Mouse (Mus musculus): ENCODE results near the gene Vrk1. TPM values are rescaled to one million over a fixed set of nuclear protein-coding genes. Genes with fewer than 3 reads are reported as not detected.

Vrk1 gene
- polyA plus RNA-seq, 1 experiment from 2014 or later = 30.6 TPM

GRCm38 (mm10) chr12:105972673-105973072, 37.4 kb upstream of the Vrk1 start:
- no peaks in the 10 kb centered on the region for H3K36me3 ChIP-seq (replicated peaks; ENCODE audit: control insufficient read depth, insufficient read depth)
- no peak overlapping the region for H3K9ac ChIP-seq
- 83% methylated on average over 8 of the region's 8 CpGs for WGBS
- no peak overlapping the region for H3K4me2 ChIP-seq (replicated peaks)
- H3K27me3 ChIP-seq (ENCODE audit: control insufficient read depth, insufficient read depth, low read length) = no peaks in the 10 kb centered on the region
- peaks cover 5% of the 10 kb centered on the region for H3K4me1 ChIP-seq (replicated peaks; ENCODE audit: control insufficient read depth, insufficient read depth, low read length)
- no peaks in the 10 kb centered on the region for H3K9me3 ChIP-seq (ENCODE audit: control insufficient read depth, low read length)
- no peak overlapping the region for H3K27ac ChIP-seq
- no peak overlapping the region for H3K4me3 ChIP-seq (replicated peaks; ENCODE audit: low read length)
- ATAC-seq (ENCODE audit: low FRiP score) (0 out of 2 replicates have a peak, but pooled peaks have one; percentile 19), DNase-seq (ENCODE audit: low spot score) (peak; percentile 46)

- H3K4me2 ChIP-seq (replicated peaks) = no peak overlapping the region
- H3K27ac ChIP-seq = no peak overlapping the region
- H3K9ac ChIP-seq = no peak overlapping the region
- no peaks in the 10 kb centered on the region for H3K4me1 ChIP-seq (replicated peaks; ENCODE audit: control insufficient read depth, insufficient read depth, low read length)
- H3K9me3 ChIP-seq (ENCODE audit: control insufficient read depth, low read length) = no peaks in the 10 kb centered on the region
- 31% methylated on average over 7 of the region's 9 CpGs for WGBS
- DNase-seq (ENCODE audit: low spot score) (no peak), ATAC-seq (ENCODE audit: low FRiP score) (0 out of 2 replicates have a peak, but pooled peaks have one; percentile 22)
- no peaks in the 10 kb centered on the region for H3K27me3 ChIP-seq (ENCODE audit: control insufficient read depth, insufficient read depth, low read length)
- no peaks in the 10 kb centered on the region for H3K36me3 ChIP-seq (replicated peaks; ENCODE audit: control insufficient read depth, insufficient read depth)
- H3K4me3 ChIP-seq (replicated peaks; ENCODE audit: low read length) = no peak overlapping the region
These were observed 36.3 kb upstream of the Vrk1 start for GRCm38 (mm10) chr12:105973691-105974090.

GRCm38 (mm10) chr12:105974107-105974506, 35.9 kb upstream of the Vrk1 start:
- no peaks in the 10 kb centered on the region for H3K27me3 ChIP-seq (ENCODE audit: control insufficient read depth, insufficient read depth, low read length)
- ATAC-seq (ENCODE audit: low FRiP score) = no peak
- WGBS = 17% methylated on average over 5 of the region's 5 CpGs
- H3K4me3 ChIP-seq (replicated peaks; ENCODE audit: low read length) = no peak overlapping the region
- H3K9me3 ChIP-seq (ENCODE audit: control insufficient read depth, low read length) = no peaks in the 10 kb centered on the region
- no peak for DNase-seq (ENCODE audit: low spot score)
- H3K4me1 ChIP-seq (replicated peaks; ENCODE audit: control insufficient read depth, insufficient read depth, low read length) = no peaks in the 10 kb centered on the region
- H3K9ac ChIP-seq = no peak overlapping the region
- H3K4me2 ChIP-seq (replicated peaks) = no peak overlapping the region
- no peak overlapping the region for H3K27ac ChIP-seq
- no peaks in the 10 kb centered on the region for H3K36me3 ChIP-seq (replicated peaks; ENCODE audit: control insufficient read depth, insufficient read depth)

GRCm38 (mm10) chr12:105981121-105981973, 28.7 kb upstream of the Vrk1 start:
- DNase-seq (ENCODE audit: low spot score) = no peak
- ATAC-seq (ENCODE audit: low FRiP score) = no peak

GRCm38 (mm10) chr12:105981974-105982305, 28.1 kb upstream of the Vrk1 start:
- Histone ChIP-seq H3K4me2 (replicated peaks) (no peak overlapping the region), H3K4me1 (replicated peaks; ENCODE audit: control insufficient read depth, insufficient read depth, low read length) (no peaks in the 10 kb centered on the region), H3K9ac (no peak overlapping the region), H3K27me3 (ENCODE audit: control insufficient read depth, insufficient read depth, low read length) (no peaks in the 10 kb centered on the region), H3K9me3 (ENCODE audit: control insufficient read depth, low read length) (no peaks in the 10 kb centered on the region), H3K4me3 (replicated peaks; ENCODE audit: low read length) (no peak overlapping the region), H3K27ac (no peak overlapping the region), H3K36me3 (replicated peaks; ENCODE audit: control insufficient read depth, insufficient read depth) (no peaks in the 10 kb centered on the region)
- WGBS = 89% methylated on average over 7 of the region's 7 CpGs
- DNase-seq (ENCODE audit: low spot score) (no peak), ATAC-seq (ENCODE audit: low FRiP score) (no peak)

More at GRCm38 (mm10) chr12:105981121-105981973, 28.7 kb upstream of the Vrk1 start:
- Histone ChIP-seq H3K9me3 (ENCODE audit: control insufficient read depth, low read length) (no peaks in the 10 kb centered on the region), H3K4me2 (replicated peaks) (no peak overlapping the region), H3K4me3 (replicated peaks; ENCODE audit: low read length) (no peak overlapping the region), H3K9ac (no peak overlapping the region), H3K27me3 (ENCODE audit: control insufficient read depth, insufficient read depth, low read length) (no peaks in the 10 kb centered on the region), H3K36me3 (replicated peaks; ENCODE audit: control insufficient read depth, insufficient read depth) (no peaks in the 10 kb centered on the region), H3K27ac (no peak overlapping the region), H3K4me1 (replicated peaks; ENCODE audit: control insufficient read depth, insufficient read depth, low read length) (no peaks in the 10 kb centered on the region)
- WGBS = 36% methylated on average over 13 of the region's 16 CpGs

- Histone ChIP-seq H3K4me2 (replicated peaks) (no peak overlapping the region), H3K27me3 (ENCODE audit: control insufficient read depth, insufficient read depth, low read length) (no peaks in the 10 kb centered on the region), H3K27ac (no peak overlapping the region), H3K9ac (no peak overlapping the region), H3K36me3 (replicated peaks; ENCODE audit: control insufficient read depth, insufficient read depth) (no peaks in the 10 kb centered on the region), H3K9me3 (ENCODE audit: control insufficient read depth, low read length) (no peaks in the 10 kb centered on the region), H3K4me3 (replicated peaks; ENCODE audit: low read length) (no peak overlapping the region), H3K4me1 (replicated peaks; ENCODE audit: control insufficient read depth, insufficient read depth, low read length) (no peaks in the 10 kb centered on the region)
- no peak for DNase-seq (ENCODE audit: low spot score)
- WGBS = 93% methylated on average over 6 of the region's 6 CpGs
- no peak for ATAC-seq (ENCODE audit: low FRiP score)
These were observed 27.4 kb upstream of the Vrk1 start for GRCm38 (mm10) chr12:105982598-105982997.

- Histone ChIP-seq H3K4me1 (replicated peaks; ENCODE audit: control insufficient read depth, insufficient read depth, low read length) (no peaks in the 10 kb centered on the region), H3K4me2 (replicated peaks) (no peak overlapping the region), H3K36me3 (replicated peaks; ENCODE audit: control insufficient read depth, insufficient read depth) (no peaks in the 10 kb centered on the region), H3K4me3 (replicated peaks; ENCODE audit: low read length) (no peak overlapping the region), H3K27ac (no peak overlapping the region), H3K9ac (no peak overlapping the region), H3K9me3 (ENCODE audit: control insufficient read depth, low read length) (no peaks in the 10 kb centered on the region), H3K27me3 (ENCODE audit: control insufficient read depth, insufficient read depth, low read length) (no peaks in the 10 kb centered on the region)
- WGBS = 93% methylated on average over 9 of the region's 9 CpGs
- ATAC-seq (ENCODE audit: low FRiP score) (no peak), DNase-seq (ENCODE audit: low spot score) (no peak)
These were observed 26.5 kb upstream of the Vrk1 start for GRCm38 (mm10) chr12:105983499-105983898.

- H3K36me3 ChIP-seq (replicated peaks; ENCODE audit: control insufficient read depth, insufficient read depth) = no peaks in the 10 kb centered on the region
- DNase-seq (ENCODE audit: low spot score) (no peak), ATAC-seq (ENCODE audit: low FRiP score) (no peak)
- no peak overlapping the region for H3K9ac ChIP-seq
- WGBS = 92% methylated on average over 4 of the region's 4 CpGs
- H3K27me3 ChIP-seq (ENCODE audit: control insufficient read depth, insufficient read depth, low read length) = no peaks in the 10 kb centered on the region
- no peaks in the 10 kb centered on the region for H3K9me3 ChIP-seq (ENCODE audit: control insufficient read depth, low read length)
- no peaks in the 10 kb centered on the region for H3K4me1 ChIP-seq (replicated peaks; ENCODE audit: control insufficient read depth, insufficient read depth, low read length)
- H3K4me2 ChIP-seq (replicated peaks) = no peak overlapping the region
- no peak overlapping the region for H3K4me3 ChIP-seq (replicated peaks; ENCODE audit: low read length)
- no peak overlapping the region for H3K27ac ChIP-seq
These were observed 21.6 kb upstream of the Vrk1 start for GRCm38 (mm10) chr12:105988434-105988833.

- ATAC-seq (ENCODE audit: low FRiP score) = no peak
These were observed 17.3 kb upstream of the Vrk1 start for GRCm38 (mm10) chr12:105992756-105993155.

More at GRCm38 (mm10) chr12:105992756-105993155, 17.3 kb upstream of the Vrk1 start:
- no peak overlapping the region for H3K27ac ChIP-seq
- H3K4me3 ChIP-seq (replicated peaks; ENCODE audit: low read length) = no peak overlapping the region
- H3K4me2 ChIP-seq (replicated peaks) = no peak overlapping the region
- no peak overlapping the region for H3K9ac ChIP-seq
- peaks cover 3% of the 10 kb centered on the region; the same call in 1 of the 2 replicates for H3K4me1 ChIP-seq (replicated peaks; ENCODE audit: control insufficient read depth, insufficient read depth, low read length)
- no peaks in the 10 kb centered on the region for H3K27me3 ChIP-seq (ENCODE audit: control insufficient read depth, insufficient read depth, low read length)
- WGBS = 67% methylated on average over 5 of the region's 5 CpGs
- no peak for DNase-seq (ENCODE audit: low spot score)
- H3K36me3 ChIP-seq (replicated peaks; ENCODE audit: control insufficient read depth, insufficient read depth) = no peaks in the 10 kb centered on the region
- no peaks in the 10 kb centered on the region for H3K9me3 ChIP-seq (ENCODE audit: control insufficient read depth, low read length)

Data from hindbrain, embryonic 14.5 days (tissue).